Mouse (Mus musculus) heart, postnatal 0 days (tissue): ENCODE measurements at regions not wholly inside any gene's neighbourhood (a gene's known extent, or its start where the extent isn't known, plus 50 kb on each side); places are given as distances from the start of the nearest gene placed in this dataset.

Experiments used
- CTCF ChIP-seq: IDR thresholded peaks from 2 replicates; pipeline ENCODE4 v1.5.1; 2016; ENCODE audit warnings: antibody characterized with exemption, control low read depth, low read depth
- EP300 ChIP-seq: IDR thresholded peaks from 2 replicates; pipeline ENCODE4 v1.6.1; 2016; ENCODE audit warnings: antibody characterized with exemption, low read depth

- TF ChIP-seq CTCF = no peak
- no peak for TF ChIP-seq EP300
These were observed 399.2 kb downstream of the Ptpru start for GRCm38 (mm10) chr4:131438883-131439282.
